Mouse (Mus musculus): ENCODE measurements at regions not wholly inside any gene's neighbourhood (a gene's known extent, or its start where the extent isn't known, plus 50 kb on each side); places are given as distances from the start of the nearest gene placed in this dataset.

GRCm38 (mm10) chr11:40428858-40429257, 266.1 kb downstream of the Mat2b start:
- no peak for TF ChIP-seq POLR2A (IDR thresholded peaks at IDR 0.05; ENCODE audit: extremely low read depth, insufficient read depth, low read length)
- no peak for TF ChIP-seq CTCF (IDR thresholded peaks at IDR 0.05; ENCODE audit: extremely low read depth, insufficient read depth, low read length)
